8 mouse cellular contexts compared by ENCODE assay signal in genomic region chr2:5845826-5846225, GRCm38 (mm10). TPM values are rescaled to one million over a fixed set of nuclear protein-coding genes. Genes with fewer than 3 reads are reported as not detected.
DNase-seq lines count a peak whose midpoint lies in the region; ATAC-seq lines count a peak whose summit lies in the region.

No protein-coding gene starts in this region.

- H3K36me3 ChIP-seq in kidney, embryonic 14.5 days (ENCODE audit: control insufficient read depth, insufficient read depth, low read length), result peaks cover 11% of the 10 kb centered on the region
- peaks cover 18% of the 10 kb centered on the region for H3K36me3 ChIP-seq in hindbrain, embryonic 12.5 days
- peaks cover 16% of the 10 kb centered on the region for H3K36me3 ChIP-seq in midbrain, embryonic 14.5 days (ENCODE audit: control insufficient read depth, insufficient read depth, low read length)

- H3K4me2 ChIP-seq in kidney, embryonic 14.5 days (replicated peaks; ENCODE audit: low read depth, low read length), result peak overlapping the region; percentile 52
- H3K4me2 ChIP-seq in hindbrain, embryonic 12.5 days (replicated peaks), result peak overlapping the region; percentile 71
- peak overlapping the region; percentile 64 for H3K4me2 ChIP-seq in midbrain, embryonic 14.5 days (ENCODE audit: low read length)

- H3K27ac ChIP-seq in kidney, embryonic 14.5 days (ENCODE audit: low read depth, low read length), result peak overlapping the region; percentile 78; the same call in 1 of the 2 replicates
- H3K27ac ChIP-seq in hindbrain, embryonic 12.5 days, result no peak overlapping the region
- H3K27ac ChIP-seq in midbrain, embryonic 14.5 days (replicated peaks; ENCODE audit: low read depth, low read length), result no peak overlapping the region

- no peaks in the 10 kb centered on the region for H3K27me3 ChIP-seq in kidney, embryonic 14.5 days (ENCODE audit: control insufficient read depth, insufficient read depth, low read length)
- H3K27me3 ChIP-seq in hindbrain, embryonic 12.5 days, result no peaks in the 10 kb centered on the region
- H3K27me3 ChIP-seq in midbrain, embryonic 14.5 days (ENCODE audit: control insufficient read depth, insufficient read depth, low read length), result no peaks in the 10 kb centered on the region

- 21% methylated on average over 4 of the region's 4 CpGs for WGBS in kidney, embryonic 14.5 days
- WGBS in hindbrain, embryonic 12.5 days, result 54% methylated on average over 4 of the region's 4 CpGs
- 36% methylated on average over 4 of the region's 4 CpGs for WGBS in midbrain, embryonic 14.5 days

- no peak for DNase-seq in kidney, adult 8-10 months
- DNase-seq in NIH3T3 (ENCODE audit: low read depth), result peak; percentile 46
- DNase-seq in midbrain, embryonic 14.5 days, result peak; percentile 4
- no peak for DNase-seq in T-cell, adult 2 months (ENCODE audit: low spot score)
- DNase-seq in kidney, postnatal 25 days, result no peak
- DNase-seq in kidney, postnatal 10 days, result no peak

- H3K4me1 ChIP-seq in kidney, embryonic 14.5 days (ENCODE audit: control insufficient read depth, insufficient read depth, low read length), result peaks cover 10% of the 10 kb centered on the region
- H3K4me1 ChIP-seq in hindbrain, embryonic 12.5 days, result peaks cover 14% of the 10 kb centered on the region
- 0 out of 2 replicates have a peak, but pooled peaks cover 7% of the 10 kb centered on the region for H3K4me1 ChIP-seq in midbrain, embryonic 14.5 days (ENCODE audit: control insufficient read depth, insufficient read depth, low read length)

- peak overlapping the region; percentile 59 for H3K9ac ChIP-seq in kidney, embryonic 14.5 days (ENCODE audit: low read depth, low read length)
- H3K9ac ChIP-seq in hindbrain, embryonic 12.5 days, result peak overlapping the region; percentile 81
- H3K9ac ChIP-seq in midbrain, embryonic 14.5 days (replicated peaks; ENCODE audit: low read length), result peak overlapping the region; percentile 74

- H3K4me3 ChIP-seq in kidney, embryonic 14.5 days (ENCODE audit: low read length), result peak overlapping the region; percentile 83
- H3K4me3 ChIP-seq in hindbrain, embryonic 12.5 days, result peak overlapping the region; percentile 66
- peak overlapping the region; percentile 77 for H3K4me3 ChIP-seq in midbrain, embryonic 14.5 days (replicated peaks; ENCODE audit: low read depth, low read length)

- no peaks in the 10 kb centered on the region for H3K9me3 ChIP-seq in kidney, embryonic 14.5 days (ENCODE audit: control insufficient read depth, low read length)
- H3K9me3 ChIP-seq in hindbrain, embryonic 12.5 days (replicated peaks), result no peaks in the 10 kb centered on the region
- H3K9me3 ChIP-seq in midbrain, embryonic 14.5 days (ENCODE audit: control insufficient read depth, low read length), result no peaks in the 10 kb centered on the region

- no peak for ATAC-seq in kidney, embryonic 14.5 days (ENCODE audit: low FRiP score, low TSS enrichment)
- ATAC-seq in hindbrain, embryonic 12.5 days (ENCODE audit: low FRiP score), result no peak
- ATAC-seq in midbrain, embryonic 14.5 days (ENCODE audit: low FRiP score, low TSS enrichment), result no peak

RNA-seq across cellular contexts. Expression of gene Cdc123, which starts 0.9 kb away (rescaled TPM):
- polyA plus RNA-seq in kidney, embryonic 14.5 days (2014; fragmentation: Nextera tagmentation; extraction: Ambion mirVana), result 291 and 357 TPM in 2 replicates
- 299 and 352 TPM in 2 replicates for polyA plus RNA-seq in hindbrain, embryonic 12.5 days (2016; fragmentation: Nextera tagmentation; extraction: Ambion mirVana)
- 284 and 304 TPM in 2 replicates for polyA plus RNA-seq in midbrain, embryonic 14.5 days (2014; fragmentation: Nextera tagmentation; extraction: Ambion mirVana)

RNA-seq across cellular contexts. Expression of gene Nudt5, which starts 1.0 kb away (rescaled TPM):
- polyA plus RNA-seq in kidney, embryonic 14.5 days (2014; fragmentation: Nextera tagmentation; extraction: Ambion mirVana), result 83.8 and 101 TPM in 2 replicates
- 55.7 and 61.0 TPM in 2 replicates for polyA plus RNA-seq in hindbrain, embryonic 12.5 days (2016; fragmentation: Nextera tagmentation; extraction: Ambion mirVana)
- polyA plus RNA-seq in midbrain, embryonic 14.5 days (2014; fragmentation: Nextera tagmentation; extraction: Ambion mirVana), result 19.8 and 26.6 TPM in 2 replicates

RNA-seq across cellular contexts. Expression of gene Gm13199, which starts 16.9 kb away (rescaled TPM):
- 3.7 and 4.0 TPM in 2 replicates for polyA plus RNA-seq in kidney, embryonic 14.5 days (2014; fragmentation: Nextera tagmentation; extraction: Ambion mirVana)
- polyA plus RNA-seq in hindbrain, embryonic 12.5 days (2016; fragmentation: Nextera tagmentation; extraction: Ambion mirVana), result 1.9 and 3.4 TPM in 2 replicates
- polyA plus RNA-seq in midbrain, embryonic 14.5 days (2014; fragmentation: Nextera tagmentation; extraction: Ambion mirVana), result 1.2 and 2.5 TPM in 2 replicates

RNA-seq across cellular contexts. Expression of gene Sec61a2, which starts 49.4 kb away (rescaled TPM):
- 85.3 and 102 TPM in 2 replicates for polyA plus RNA-seq in kidney, embryonic 14.5 days (2014; fragmentation: Nextera tagmentation; extraction: Ambion mirVana)
- 89.2 and 91.2 TPM in 2 replicates for polyA plus RNA-seq in hindbrain, embryonic 12.5 days (2016; fragmentation: Nextera tagmentation; extraction: Ambion mirVana)
- polyA plus RNA-seq in midbrain, embryonic 14.5 days (2014; fragmentation: Nextera tagmentation; extraction: Ambion mirVana), result 96.0 and 102 TPM in 2 replicates

Comparison
In these comparisons a context has a peak if more than half of its experiments do, and no peak if none do; other contexts are left out.
1. DNase-seq: peak in NIH3T3 (single experiment) and midbrain, embryonic 14.5 days (single experiment); none in kidney, adult 8-10 months (0 of 2), T-cell, adult 2 months (single experiment), kidney, postnatal 25 days (0 of 2) and kidney, postnatal 10 days (single experiment).
2. Peak in every context shown above with its lines, with median percentiles within 50 percentile points of each other: H3K4me2 ChIP-seq, H3K4me3 ChIP-seq and H3K9ac ChIP-seq.